Mouse (Mus musculus): ENCODE data around the gene Gmds.

Gmds gene

DNA sequence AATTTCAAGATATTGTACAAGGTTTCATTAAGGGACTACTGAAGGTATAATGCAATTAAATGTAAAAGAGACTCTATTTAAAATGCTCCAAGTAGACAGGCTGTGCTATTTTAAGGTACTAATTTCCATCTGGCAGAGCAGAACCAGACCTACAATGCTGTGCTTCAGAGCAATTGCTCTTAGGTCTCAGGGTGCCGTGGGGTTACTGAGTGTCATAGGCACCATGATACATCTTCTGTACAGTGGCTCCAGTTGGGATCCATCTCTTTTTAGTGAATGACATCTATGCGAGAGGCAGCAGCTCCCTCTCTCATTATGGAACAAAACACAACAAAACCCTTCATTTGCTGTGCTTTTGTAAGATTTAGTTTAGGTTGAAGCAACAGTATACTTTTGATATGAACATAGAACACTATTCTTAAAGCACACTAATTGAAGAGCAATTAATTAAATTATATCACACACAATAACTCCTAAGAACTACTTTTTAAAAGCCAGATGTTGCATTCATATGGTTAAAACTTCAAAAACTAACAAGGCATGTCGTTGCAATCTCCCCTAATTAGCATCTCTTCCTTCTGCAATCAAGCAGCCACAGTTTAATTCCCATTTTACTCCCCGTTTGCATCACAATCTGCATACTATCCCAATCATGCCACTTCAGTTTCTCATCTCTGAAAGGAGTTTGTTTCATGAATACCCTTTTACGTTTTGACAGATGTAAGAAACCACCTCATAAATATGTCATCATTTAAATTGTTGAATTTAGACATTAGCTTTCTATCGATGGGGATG lies 317.9 kb downstream of the Gmds start:
- no peak for DNase-seq

DNA sequence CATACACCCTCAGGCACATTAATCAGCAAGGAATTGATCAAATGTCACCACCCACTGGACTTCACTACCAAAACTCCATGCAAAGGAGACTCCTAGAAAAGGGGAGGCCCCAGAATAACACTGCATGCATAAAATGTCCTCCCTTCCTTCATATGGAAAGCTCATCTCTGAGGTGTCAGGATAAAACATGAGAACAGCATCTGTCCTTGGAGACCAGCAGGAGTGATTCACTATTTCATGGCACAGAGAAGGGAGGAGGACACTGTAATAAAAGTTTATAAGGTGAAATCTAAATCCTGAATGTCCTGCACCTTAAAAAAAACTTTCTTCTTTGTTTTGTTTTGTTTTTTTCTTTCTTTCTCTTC lies 319.3 kb downstream of the Gmds start:
- DNase-seq: no peak

DNA sequence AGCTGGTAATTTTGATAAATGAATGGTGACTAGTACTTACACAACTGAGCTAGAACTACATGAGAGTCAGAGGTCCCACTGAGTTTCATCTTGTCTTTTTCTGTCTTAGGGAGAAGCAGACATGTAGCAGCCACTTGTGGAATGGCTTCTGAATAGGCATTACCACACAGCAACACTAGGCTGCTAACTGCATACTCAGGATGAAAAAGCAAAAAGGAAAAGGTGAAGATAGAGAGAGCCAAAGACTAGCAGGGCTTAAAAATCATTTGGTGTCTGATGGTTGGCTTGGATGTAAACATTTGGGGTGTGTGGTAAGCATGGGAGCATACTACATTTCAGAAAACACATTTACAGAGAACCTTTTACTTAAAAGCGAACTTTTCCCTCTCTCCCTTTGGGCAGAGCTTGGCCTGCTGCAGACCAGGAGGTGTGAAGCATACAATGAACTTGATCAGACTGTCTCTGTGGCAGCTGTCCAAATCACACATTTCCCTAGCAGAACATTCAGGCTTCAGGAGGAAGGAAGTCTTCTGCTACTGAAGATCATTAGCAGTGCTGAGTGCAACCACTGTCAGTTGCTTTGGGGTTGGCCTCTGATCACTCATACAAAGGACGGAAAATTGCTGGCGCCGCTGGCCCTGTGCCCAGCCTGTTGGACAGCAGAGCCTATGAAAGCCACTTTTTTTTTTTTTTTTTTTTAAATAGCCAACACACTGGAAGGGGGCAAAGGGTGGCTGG lies 319.9 kb downstream of the Gmds start:
- DNase-seq: peak; percentile 35

DNA sequence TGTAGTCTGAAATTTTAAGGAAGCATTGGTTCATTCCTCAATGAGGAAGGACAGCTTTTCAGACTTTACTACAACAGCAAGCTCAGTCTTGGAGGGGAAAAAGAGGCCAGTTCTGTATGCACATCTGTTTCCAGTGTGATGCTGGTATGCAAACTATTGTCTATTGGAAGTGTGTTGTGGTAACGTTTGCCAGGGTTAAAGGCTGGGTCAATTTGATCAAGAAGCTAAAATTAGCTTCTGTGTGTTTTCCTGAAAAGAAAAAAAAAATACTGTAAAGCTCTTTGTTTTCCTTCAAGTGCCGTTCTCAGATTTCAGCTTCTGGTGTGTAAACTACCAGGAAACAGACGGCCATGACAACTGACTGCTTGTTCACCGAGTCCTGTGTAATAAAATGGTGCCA lies 329.7 kb downstream of the Gmds start:
- DNase-seq: no peak

DNA sequence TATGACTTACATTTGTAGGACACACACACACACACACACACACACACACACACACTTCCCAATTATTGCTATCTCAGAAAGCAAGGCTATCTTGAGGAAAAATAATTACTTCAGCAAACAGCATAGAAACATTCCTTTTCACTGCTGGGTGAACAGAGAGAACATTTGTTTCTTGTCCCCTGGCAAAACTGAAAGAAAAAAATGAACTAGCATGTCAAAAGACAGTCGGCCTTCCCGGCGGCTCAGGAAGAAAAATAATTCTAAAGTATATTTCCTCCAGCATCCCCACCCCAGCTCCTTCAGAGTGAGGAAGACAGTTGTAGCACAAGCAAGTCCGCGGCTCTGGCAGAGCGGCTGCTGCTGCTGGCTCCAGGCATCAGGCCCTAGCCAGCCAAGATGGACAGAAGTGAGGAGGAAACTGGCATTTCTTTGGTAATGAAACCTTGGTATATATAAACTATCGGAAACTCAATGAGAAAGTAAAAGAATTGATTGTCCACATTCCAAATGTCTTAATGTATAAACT lies 330.4 kb downstream of the Gmds start:
- peak; percentile 4 for DNase-seq

DNA sequence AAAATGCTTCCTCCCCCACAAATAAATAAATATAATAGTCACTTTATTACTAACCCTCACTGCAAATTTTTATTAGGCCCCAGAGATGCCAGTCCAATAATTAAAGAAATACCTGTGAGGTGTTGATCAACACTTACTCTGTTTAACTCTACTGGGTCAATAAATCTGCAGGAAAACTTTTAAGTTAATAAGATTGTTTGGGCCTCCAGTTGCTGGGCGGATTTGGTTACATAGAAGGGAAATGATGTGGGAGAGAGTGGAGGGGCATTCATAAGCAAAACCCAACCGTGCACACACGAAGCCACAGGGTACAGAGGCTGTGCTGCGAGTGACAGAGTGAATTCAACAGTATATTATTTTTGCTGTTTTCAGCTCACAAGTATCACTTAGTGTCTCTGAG lies 345.1 kb downstream of the Gmds start:
- DNase-seq: no peak

DNA sequence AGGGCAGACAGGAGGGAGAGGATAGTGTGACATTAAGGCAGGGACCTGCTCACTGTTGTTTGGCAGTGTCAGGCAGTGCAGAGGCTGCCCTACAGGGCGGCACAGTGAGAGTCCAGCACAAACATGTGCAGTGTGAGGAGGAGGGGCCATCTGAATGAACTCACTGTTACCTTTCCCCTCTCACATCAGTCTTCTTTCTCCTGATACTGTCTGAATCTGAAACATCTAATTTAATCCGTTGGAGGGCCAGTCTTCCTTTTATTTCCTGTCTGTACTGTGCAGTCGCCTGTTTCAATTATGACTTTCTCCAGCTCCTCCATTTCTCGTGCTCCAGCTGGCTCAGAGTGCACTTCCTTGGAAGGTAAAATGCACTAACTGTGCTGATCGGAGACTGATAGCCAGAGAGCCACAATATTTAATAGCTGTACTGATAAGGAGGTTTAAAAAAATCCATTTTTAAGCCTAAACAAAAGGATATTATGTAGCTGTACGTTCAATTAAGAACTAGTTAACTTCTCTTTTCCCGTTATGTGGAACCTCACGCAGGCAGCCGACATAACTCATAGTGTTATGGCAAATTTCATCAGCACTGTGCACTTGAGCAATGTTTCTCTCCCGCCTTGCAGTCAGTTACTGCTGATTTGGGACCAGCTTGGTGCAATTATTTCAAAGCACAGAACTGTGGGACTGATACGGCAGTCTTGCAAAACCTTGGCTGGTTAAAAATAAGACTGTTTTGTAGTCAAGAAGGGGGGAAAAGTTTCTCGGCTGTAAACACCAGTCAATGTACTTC lies 345.9 kb downstream of the Gmds start:
- no peak for DNase-seq

DNA sequence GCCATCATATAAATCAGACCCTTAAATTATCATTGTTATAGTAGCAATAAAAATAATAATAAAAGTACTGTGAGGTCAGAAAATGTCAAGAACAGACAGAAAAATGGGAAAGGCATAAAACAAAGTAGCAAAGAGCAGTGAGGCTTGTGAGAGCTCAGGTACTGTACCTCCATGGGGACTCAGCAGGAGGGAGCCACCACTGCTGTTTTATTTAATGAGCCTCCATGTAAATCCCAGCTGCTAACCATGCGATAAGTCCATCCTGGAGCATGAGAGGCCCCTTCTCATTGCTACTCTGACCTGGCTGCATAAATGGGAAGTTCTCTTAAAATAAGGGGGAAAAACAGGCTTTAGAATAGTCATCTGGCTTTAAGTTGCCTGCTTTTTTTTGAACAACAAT lies 357.3 kb downstream of the Gmds start:
- DNase-seq: no peak

DNA sequence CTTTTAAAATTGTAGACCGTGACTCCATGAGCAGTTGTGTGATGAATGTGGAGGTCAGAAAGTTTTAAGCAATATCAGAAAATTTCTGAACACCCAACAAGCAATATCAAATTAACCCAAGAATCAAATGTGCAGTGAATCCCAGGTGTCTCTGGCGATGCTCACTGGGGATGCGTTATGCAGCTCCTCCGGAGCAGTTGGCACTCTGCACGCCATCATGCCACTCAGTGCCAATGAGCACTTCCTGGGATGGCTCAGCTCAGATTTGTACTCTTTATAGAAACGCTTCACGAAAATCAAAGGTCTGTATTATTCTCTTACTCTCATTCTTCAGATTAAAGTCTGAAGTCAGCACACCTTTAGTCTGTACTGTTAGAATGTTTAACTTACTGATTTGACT lies 360.4 kb downstream of the Gmds start:
- no peak for DNase-seq

DNA sequence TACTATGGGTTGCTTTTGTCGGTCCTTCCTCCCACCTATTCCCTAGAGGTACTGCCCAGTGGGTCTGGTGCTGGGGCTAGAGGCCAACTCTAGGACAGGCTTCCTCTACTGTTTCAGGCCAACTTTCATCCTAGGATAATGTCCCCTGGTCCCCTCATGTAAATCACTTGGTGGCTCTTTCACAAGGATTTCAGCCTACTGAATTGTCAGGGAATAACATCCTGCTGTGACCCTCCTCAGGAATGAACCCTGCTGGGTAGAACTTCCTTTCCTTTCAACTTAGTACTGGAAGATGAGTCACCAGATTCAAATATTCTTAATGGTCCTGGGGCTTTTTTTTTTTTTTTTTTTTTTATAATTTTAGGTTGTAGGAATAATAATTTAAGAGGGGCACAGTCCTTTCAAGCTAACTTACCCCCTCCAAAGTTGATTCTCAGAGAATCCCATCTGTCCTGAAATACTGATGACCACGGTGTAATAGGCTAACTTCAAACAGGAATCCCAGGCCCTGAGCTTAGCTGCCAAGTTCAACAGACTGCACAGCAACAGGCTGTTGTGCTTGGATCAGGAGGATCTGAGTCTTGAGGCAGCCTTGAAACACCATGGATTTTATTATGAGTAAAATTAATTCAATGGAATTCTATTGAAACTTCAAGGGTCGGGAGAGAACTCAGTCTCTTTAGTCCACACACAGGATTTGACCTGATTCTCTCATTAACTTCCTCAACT lies 363.6 kb downstream of the Gmds start:
- no peak for DNase-seq

DNA sequence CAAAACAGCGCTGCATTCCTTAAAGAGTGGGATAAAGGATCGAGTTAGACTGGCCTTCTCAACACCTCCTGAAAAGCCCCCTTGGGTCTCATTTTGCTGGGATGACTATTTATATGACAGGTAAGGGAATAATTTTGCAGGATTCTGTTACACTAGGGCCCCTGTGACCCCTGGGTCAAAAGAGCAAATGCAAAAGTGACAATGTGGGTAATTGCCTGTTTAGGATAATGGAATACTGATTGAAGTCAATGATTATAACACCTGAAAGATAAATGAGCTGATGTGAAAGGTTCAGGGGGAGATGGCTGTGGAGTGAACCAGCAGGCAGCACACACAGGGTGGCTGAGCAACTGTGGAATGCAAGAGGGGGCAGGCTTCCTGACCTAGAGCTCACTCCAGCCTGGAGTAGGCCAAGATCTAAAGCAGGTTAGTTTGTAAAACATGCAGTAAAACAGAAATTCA lies 367.5 kb downstream of the Gmds start:
- no peak for DNase-seq

DNA sequence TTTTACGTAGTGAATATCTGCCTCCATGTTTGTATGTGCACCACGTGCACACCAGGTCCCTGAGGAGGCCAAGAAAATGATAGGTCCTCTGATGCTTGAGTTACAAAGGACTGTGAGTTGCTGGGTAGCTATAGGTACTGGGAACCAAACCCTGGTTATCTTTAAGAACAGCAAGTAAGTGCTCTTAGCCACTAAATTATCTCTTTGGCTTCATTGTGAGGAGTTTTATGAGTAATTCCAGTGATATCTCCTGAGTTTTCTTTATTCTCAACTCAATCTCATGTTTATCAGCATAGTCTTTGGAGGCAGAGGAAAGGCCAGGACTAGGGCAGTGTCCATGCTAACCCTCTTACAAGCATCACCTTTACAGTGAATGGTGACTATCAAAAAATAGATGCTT lies 370.3 kb downstream of the Gmds start:
- DNase-seq: no peak

DNA sequence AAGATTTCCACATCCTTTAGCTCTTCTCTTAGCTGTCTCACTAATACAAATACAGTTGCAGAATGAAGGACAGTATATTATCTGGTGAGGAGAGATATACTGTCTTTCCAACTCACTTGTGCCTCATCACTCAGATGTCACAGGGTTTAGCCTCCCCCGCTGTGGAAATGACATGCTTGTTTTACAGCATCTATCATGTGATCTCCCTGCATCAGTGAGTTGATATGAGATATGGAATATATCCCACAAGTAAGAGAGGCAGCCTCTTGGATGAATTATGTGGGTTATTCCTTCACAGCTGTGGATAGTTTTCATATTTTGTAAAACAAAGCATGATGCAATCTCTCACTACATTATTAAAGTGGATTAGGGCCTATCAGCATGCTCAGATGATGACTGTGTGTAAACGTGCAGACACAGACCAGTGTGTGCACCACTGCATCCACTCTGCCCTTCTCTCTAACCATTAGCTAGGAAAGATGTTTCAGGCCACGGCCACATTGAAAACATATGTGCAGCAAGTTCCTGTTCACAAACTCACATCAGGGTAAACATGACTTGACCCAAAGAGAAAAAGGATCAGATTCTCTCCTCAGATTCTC lies 371.5 kb downstream of the Gmds start:
- DNase-seq: no peak

DNA sequence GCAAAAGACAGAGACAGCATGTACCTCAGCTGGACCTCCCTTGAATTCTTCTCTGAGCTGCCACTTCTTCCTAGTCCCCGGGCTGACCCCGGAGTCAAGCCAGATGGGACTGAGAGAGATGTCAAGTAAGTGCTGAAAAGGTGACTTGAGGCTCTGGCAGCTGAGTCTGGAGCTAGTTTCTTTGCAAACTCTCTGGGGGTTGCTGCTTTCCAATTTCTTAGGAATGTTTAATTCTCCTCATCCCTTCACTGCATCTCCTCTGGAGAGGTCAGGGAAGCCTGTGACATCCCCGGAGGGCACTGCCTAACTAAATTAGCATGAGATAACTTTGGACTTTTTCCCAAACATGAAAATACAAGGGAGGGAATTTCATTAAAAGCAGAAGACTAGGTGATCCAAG lies 378.0 kb downstream of the Gmds start:
- no peak for DNase-seq

DNA sequence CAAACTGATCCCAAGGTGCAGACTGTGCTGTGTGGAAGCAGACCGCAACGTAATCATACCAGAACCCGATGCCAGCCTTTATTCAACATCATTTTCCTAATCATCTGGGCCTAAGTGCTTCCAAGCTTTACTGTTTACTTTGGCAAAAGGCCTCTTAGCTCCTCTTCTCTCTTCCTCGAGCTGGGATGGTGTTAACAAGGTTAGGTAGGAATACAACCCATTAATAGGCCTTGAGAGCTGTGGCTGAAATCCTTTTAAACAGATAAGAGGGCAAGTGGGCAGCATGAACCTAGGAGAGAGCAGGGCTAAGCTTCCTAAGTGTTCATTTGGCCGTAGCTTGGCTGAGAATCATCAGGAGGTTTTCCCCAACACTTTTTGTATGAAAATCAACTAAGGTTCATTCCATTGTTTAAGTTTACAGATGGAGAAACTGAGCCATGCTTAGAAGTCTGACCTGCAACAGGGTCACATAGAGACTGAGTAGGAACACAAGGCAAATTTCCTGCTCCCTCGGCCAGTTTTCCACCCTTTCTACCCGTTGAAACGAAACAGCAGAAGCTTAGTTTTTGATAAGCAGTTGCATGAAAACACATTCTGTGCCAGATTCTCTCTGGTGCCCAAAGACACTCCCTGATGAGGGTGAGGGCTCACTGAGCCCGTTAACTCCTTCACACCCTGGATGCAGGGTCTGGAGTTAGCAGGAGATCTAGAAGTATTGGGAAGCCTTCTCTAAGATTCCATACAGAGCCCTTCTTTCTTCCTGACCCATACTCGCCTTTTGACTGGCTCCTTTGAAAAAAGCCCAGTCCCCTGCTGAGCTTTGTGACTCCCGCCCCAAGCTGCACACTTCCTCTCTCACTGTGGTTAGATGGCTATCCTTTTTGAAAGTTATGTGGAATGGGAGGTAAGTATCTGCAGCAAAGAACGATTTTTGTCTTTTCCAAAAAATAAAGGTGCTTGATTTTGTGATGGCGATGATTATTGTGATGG lies 379.9 kb downstream of the Gmds start:
- DNase-seq: no peak

DNA sequence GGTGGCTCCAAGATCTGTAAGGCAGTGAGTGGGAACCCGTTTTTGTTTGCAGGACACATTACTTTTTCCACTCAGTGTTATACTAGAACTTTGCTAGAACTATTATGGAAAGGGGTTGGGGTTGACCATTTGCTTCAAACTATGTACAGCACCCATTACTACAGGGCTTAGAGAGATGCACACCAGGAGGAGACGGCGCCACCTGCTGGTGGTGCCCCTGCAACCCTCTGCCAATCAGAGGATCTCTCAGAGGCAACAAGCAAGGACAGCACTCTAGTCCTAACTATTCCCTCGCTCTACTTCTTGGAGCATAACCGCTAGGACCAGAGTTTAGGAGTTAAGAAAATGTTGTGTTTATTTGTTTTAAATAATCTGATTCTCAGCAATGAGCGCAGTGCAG lies 382.0 kb downstream of the Gmds start:
- peak; percentile 37 for DNase-seq

DNA sequence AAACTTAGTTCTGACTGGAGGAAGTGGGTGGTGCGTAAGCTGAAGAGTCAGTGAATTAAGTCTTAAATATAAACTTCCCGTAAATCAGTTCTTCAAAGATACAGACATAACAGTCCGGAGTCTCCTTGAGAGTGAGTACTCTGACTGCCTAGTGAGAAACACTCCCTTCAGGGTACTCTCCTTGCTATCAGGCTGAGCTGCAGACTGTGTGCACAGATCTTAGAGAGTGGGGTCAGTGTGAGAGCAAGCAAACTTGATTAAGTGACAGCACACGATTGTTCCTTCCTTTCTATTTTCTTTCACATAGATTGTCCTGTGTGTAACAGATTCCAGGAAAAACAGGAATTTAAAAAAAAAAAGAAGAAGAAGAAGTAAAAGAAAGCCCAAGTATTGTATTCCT lies 382.4 kb downstream of the Gmds start:
- no peak for DNase-seq

DNA sequence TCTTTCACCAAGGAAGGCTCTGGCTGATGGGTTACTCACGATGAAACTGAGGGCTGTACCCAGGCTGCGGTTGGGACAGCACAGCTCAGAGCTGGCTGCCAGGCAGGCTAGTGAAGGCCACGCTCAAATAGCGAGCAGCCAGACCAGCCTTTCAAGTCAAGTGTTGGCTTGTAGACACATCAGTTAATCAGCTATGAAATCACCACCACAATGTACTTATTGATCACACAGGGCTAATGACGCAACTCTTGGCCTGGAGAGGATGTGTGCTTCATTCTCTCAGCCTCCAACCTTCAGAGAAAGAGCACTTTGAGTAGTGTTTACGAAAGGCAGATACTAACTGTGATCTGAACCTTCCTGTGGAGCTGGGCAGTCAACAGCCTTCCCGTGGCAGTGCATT lies 383.4 kb downstream of the Gmds start:
- no peak for DNase-seq

DNA sequence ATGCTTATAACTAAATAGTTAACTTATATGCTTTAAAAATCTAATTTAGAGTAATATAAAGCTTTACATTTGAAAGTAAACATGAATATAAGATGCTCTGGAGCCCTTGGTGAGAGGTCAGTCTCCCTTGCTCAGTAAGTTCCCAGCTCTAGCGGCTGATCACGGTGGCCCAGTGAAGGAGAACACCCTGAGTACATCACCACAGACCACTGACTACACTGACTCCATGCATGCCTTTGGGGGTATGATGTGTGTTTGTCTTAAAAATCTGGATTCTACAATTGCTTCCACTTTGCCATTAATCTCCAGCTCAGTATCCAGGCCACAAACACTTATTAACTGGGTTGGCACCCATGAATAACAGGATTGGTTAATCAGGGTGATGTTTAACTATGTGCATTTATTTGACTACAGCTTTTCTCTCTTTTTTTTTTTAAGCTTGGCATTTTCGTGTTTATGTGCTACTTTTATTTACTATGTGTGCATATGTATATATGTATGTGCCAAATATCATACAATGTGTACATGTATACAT lies 393.8 kb downstream of the Gmds start:
- DNase-seq: no peak

DNA sequence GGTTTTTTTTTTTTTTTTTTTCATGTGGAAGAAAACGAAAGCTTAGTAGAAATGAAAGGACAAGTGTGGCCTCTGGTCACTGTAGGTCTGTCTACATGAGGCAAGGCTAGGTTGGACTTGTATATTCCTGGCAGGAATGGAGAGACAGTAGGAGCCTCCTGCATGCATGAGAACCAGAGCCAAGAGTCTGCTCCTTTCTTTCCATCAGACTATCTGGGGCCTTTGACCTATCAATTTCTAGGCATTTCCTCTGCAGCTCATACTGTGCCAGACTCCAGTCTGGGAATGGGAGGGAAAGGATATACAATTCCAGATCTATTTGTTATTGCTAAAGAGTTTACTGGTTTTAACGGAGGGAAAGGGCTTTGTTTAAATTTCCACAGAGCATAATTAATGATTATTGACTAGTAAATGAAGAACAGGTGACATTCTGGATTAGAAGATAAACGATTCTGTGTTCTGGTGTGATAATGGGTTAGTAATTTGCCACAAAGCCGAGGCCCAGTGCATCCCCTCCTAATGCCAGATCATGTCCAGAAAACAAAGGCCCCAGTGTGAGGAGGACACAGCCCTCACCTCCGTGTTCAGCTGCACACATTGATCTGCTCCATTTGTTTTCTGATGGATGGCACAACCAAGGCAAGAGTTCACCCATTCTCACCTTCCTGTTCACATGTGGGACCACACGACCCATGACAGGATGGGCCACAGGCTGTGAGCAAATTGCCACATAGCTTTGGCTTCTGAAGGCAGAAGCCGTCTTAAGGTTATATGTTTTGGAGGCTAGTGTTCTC lies 394.9 kb downstream of the Gmds start:
- DNase-seq: no peak

All from right cerebral cortex, adult 18-20 months (tissue).